ENCODE assay signal across 14 mouse cellular contexts in genomic region chr8:10420551-10420950, GRCm38 (mm10).
"Had no signal": no experiment of that assay in that cellular context is flagged by ENCODE, and none has a peak within 500 bp of the region (broad histone marks: within the 10 kb centered on the region; RNA-seq: fewer than 3 reads in every experiment).

No protein-coding gene starts in this region.

- H3K36me3 ChIP-seq: limb, embryonic 12.5 days; neural tube, embryonic 15.5 days had no signal

- H3K4me2 ChIP-seq: limb, embryonic 12.5 days; neural tube, embryonic 15.5 days had no signal

- H3K27me3 ChIP-seq: limb, embryonic 12.5 days; neural tube, embryonic 15.5 days had no signal

- H3K9me3 ChIP-seq: limb, embryonic 12.5 days; neural tube, embryonic 15.5 days had no signal

- H3K4me1 ChIP-seq: neural tube, embryonic 15.5 days had no signal

- H3K4me3 ChIP-seq: limb, embryonic 12.5 days; myocyte; neural tube, embryonic 15.5 days had no signal

- ATAC-seq: intestine, embryonic 16.5 days; lung, postnatal 0 days had no signal

- DNase-seq: kidney, adult 2 months; kidney, postnatal 10 days; lung, adult 2 months; midbrain, embryonic 14.5 days; right cerebral cortex, adult 18-20 months; right cerebral cortex, postnatal 25 days; thymus, postnatal 4 days had no signal

- H3K9ac ChIP-seq: limb, embryonic 12.5 days; liver, embryonic 14.5 days; neural tube, embryonic 15.5 days had no signal

- H3K27ac ChIP-seq: limb, embryonic 12.5 days; liver, embryonic 14.5 days; macrophage; neural tube, embryonic 15.5 days had no signal
